Mouse (Mus musculus) right cerebral cortex, postnatal 10 days (tissue): ENCODE results near the gene Sel1l3.

ENCODE experiments used
- DNase-seq, 2 experiments: peaks; one replicate each; pipeline ENCODE4 v3.0.0; 2021; ENCODE audit warnings: low spot score in 2 of 2

Gene Sel1l3

DNA sequence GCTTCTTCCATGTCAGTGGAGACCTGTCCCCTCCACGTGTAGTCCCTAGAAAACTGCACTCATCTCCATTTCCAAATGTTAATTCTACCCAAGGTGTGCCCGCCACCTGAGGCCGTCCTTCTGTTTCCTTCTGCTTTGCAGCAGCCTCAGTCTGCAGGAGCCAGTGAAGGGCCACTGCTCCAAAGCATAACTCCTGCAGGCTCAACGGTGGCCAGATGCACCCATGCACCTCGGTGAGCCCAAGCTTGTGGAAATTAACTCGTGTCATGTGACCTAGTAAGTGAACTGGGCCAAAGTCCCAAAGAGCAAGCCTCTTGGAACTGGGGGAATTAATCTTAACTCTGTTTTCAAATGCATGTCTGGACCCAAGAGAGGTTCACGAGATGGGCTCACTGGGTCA is 40.8 kb downstream of the Sel1l3 start:
- DNase-seq, result no peak

DNA sequence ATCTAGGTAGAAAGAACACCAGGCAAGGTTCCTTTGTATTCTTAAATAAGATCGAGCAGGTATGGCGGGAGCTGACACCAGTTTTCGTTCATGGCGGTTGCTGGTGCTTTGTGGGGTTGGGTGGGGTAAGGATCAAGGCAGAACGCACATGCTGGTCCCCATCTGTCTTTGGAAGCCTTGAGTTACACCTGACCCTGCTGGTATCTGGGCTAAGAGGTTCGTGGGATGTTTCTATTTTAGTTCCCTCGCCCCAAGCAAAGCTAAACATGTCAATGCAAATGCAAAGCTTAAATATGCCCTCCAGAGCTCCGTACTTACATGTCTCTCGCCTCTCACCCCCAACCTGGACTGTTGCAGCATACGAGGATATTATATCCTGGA is 41.5 kb downstream of the Sel1l3 start:
- DNase-seq, result no peak

DNA sequence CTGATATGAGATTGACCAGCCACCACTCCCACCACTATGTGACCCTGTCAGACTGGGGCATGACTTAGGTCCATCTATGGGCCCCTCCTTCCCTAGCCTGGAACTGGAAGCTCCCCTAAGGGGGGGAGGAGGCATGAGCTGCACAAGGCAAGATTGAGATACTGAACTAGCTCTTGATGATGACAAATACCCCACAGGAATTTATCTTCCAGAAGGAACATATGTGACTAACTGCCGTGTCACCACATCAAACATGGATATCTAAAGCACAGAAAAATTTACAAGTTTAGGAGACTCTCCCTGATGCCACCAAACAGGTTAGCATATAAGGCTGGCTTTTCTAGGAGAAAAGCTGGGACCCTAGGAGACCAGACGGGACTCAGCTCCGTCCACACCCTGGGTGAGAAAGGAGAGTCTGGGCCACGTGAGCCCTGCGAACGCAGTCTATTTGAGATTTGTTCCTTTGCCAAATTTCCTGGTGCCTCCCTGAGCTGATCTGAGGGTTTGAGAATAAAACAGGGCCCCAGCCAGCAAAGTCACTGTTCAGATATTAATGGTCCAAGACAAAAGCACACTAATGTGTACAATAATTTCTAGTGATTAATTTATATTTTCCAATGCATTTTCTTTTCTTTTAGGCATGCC is 42.0 kb downstream of the Sel1l3 start:
- DNase-seq, result no peak

DNA sequence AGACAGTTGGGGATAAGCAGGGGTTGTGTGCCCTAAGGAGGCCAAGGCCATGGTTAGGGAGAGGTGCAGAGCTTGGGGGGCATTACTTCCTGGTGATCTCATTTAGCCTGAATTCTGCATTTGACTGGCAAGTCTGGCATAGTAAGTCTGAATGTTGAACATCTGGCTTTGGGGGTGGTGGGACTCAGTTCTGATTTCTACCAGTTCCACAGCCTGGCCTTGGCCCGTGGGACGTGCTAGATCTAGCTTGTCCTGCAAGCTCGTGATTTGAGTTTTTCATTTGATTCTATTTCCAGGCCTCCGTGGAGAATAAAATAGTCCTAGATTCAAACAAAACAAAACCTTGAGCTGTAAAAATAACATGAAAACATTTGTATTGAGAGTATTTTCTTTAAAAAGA is 46.2 kb downstream of the Sel1l3 start:
- DNase-seq, result peak in 1 of 2 experiments; percentile 39

DNA sequence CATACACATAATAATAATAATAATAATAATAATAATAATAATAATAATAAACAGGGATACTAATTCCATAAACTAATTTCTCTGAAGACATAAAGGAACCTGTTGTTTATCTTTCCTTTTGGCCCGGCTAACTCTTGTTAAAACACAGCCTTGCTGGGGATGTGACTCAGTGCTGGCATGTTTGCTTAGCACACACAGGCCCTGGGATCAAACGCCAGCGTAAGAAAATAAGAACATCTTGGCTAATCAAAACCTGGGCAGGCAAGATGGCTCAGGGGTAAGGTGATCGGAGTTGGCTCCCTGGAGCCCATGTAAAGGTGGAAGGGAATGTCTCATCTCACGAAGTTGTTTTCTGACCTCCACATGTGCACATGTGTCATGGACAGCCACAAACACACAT is 48.1 kb downstream of the Sel1l3 start:
- no peak for DNase-seq

DNA sequence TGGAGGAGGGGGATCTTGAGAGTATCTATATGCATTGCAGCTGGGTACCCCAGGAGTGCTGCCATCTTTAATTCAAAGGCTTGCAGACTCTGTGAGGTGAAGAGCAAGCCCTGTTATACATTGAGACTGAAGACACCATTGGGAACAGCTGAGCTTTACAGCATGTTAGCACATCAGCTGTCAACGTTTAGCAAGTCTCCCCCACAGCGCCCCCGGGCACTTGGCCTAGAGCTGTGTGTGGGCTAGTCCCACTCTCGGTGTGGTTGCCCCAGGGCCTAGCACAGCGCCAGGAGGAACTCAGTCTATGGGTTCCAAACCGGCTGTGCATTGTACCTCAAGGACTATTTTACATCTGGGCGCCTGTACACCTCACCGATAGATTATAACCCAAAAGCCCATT is 51.3 kb downstream of the Sel1l3 start:
- DNase-seq, result peak; percentile 58 to 68

DNA sequence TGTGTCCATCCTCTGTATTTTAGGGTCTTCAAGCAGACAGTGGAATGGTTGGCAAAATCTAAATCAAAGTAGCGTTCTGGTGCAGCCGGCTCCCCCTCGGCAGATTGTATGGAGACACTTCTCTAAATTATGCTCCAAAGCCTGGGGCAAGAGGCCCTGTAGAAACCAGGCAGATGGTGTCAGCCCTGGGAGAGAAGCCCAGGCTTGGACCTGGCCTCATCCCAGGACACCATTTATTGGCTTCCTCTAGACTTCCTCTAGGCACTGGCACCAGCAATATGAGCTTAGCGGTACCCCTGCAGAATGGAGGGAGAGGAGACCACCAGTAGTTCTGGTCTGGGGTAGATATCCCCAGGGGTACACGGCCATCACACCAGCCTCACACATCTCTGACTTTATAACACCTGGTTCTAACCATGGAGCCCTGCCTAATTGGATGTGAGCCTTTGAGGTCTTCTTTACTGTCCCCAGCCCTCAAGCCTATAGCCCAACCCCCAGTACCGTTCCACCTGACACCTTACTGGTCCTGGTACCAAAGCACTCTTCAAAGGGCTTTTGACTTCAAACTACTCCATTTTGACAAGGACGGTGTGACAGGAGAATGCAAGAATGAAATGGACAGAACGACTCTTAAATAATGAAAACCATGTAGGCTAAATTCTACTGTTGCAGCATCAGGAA is 52.1 kb downstream of the Sel1l3 start:
- peak; percentile 68 for DNase-seq

DNA sequence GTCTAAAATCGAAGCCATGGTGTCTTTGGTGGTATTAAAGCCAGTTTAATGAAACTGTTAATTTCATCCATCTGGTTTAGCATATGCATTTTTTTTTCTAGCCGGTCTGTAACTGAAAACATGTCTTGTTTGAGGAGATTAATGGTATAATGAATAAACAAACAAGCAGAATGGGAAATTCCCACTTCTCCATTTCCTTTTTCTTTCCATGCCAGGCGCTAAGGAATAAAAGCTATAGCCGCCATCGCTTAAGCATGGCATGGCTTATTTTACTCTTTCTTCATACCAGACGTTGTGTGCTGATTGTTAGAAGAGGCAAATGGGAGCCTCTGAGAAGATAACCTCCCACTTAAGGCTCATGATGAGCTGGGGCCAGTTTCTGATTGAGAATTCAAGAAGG is 53.5 kb downstream of the Sel1l3 start:
- DNase-seq, result no peak

DNA sequence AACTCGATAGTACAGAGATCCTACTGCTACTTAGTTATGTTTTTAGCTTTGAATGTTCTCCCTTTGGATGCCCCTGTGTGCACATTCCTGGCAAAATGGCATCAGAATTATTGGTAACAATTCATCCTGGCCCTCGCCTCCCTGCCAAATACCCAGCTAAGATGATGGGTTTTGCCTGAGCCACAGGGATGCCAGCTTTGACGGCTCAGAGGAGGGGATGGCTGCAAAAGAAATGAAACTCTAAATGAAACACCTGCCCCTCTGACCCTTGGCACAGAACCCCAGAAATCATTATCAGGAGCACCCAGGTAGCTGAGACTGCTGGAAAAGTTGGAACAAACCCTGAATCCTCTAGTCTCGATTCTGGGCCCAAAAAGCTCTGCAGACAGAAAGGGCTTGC is 54.1 kb downstream of the Sel1l3 start:
- DNase-seq, result no peak

DNA sequence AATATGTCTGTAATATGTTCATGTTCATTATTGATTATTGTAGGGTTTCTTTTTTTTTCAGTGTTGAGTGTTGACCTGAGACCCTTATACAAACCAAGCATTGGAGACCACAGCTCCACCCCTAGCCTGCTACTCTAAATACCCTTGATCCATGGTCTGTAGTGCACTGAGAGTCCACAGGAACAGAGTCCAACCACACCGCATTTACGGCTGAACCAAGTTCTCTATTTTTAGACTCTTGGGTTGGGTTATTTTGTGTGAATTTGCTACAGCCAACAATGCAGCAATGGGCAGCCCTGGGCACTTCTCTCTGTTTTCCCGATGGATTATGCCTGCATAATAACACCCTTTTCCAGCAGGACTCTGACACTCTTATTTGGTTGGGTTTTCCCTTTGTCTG is 54.6 kb downstream of the Sel1l3 start:
- no peak for DNase-seq

DNA sequence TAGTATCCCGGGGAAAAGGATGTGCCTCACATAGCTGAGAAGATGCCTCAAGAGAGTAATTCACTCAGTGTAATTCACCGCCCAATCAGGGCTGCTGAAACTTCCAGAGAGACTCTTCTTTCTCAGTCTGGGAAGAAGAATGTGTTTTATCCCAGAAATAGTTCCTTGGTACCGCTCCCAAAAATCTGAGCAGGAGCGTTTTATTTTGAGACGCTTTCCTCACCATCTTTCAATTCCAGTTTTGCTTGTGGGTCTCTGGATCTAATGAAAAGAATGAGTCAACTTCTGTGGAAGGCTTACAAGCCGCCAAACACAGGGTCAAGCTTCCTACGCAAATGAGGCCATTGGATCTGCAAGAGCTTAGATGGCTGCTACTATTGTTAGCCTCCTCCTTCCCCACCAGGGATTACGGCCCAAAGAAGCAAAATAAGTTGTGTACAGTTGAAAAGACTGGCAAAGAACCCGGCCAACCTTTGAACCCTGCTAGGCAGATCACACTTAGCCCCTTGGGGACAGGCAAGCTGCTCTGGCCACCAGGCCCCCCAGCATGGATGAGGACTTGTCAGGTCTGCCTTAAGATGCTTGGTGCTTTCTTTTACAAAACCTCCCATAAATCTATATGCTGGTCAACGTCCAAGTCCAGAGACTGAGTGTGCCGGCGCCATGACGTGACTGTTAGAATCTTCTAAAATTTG is 57.6 kb downstream of the Sel1l3 start:
- peak; percentile 70 to 83 for DNase-seq

DNA sequence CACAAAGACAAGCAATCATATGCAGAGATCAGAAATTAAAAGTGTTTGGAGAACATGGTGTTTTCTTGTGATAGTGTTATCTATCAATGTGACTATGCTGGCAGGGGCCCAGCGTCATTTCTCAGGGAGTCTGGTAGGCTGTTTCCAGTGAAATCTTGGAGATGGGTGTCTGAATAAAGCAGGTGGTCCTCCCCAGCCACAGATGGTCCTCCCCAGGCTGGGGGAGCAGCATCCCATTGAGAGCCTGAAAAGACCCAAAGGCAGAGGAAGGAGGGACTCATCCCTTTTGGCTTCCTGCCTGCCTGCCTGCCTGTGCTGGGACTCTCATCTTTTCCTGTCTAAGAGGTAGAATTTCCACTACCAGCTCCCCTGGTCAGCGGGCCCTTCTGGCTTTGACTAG is 59.2 kb downstream of the Sel1l3 start:
- DNase-seq, result peak; percentile 85 to 89

DNA sequence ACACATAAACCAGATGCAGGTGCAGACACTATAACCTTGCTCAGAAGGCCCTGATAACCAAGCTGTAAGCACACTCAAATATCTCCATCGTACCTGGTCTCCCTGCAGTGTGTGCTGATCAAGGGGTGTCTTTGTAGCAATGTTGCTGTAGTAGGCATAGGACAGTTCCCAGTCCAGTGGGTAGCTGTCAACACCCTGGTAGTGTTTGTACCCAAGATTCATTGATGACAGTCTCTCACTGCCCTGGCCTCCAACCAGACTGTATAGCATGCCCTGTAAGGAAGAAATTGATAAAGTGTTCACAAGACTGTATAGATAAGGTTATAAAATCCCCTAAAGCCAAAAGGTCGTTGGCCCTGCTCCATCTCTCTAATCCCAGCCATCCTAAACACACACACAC is 59.6 kb downstream of the Sel1l3 start:
- DNase-seq, result no peak

DNA sequence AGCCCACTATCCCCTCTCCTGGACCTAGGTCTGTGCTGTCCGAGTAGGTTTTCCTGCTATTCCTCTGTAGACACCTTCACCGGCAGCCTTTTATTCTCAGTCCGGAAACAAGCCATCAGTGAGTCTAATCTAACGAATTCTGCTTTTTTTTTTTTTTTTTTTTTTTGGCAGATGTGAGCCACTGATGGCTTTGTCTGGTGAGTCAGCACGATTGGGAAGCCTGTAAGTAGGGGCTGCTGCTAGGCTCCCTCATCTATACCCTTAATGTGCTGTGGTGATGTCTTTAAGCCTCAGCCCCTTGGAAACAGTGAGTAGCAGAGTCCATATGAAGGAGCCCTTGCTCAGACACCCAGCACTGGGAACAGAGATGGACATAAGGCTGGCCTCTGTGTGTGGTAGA is 60.6 kb downstream of the Sel1l3 start:
- DNase-seq, result peak in 1 of 2 experiments; percentile 35

DNA sequence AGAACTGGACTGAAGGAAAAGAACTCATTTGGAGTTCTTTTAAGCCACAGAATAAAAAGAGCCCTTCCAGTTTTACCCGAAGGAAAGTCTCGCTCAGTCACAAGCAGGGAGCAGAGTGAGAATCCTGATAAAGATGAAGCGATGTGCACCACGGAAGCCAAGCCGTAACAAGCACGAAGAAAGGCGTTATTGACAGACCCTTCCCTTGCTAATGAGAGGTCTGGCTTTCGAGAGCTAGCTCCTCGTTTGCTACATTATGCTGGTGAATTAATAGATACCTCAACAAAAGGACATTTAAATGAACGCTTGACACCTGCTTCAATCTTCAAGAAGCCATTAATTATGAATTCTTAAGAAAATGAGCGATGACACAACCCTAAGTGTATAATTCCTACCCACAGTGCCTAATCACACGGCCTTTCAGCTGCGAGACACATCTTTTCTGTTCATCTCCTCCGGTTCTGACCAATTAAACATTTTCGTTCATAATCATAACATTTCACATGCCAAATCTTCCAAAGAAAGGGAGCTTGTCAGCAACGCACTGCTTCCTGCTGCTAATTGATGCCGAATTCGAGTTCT is 62.3 kb downstream of the Sel1l3 start:
- DNase-seq, result no peak

DNA sequence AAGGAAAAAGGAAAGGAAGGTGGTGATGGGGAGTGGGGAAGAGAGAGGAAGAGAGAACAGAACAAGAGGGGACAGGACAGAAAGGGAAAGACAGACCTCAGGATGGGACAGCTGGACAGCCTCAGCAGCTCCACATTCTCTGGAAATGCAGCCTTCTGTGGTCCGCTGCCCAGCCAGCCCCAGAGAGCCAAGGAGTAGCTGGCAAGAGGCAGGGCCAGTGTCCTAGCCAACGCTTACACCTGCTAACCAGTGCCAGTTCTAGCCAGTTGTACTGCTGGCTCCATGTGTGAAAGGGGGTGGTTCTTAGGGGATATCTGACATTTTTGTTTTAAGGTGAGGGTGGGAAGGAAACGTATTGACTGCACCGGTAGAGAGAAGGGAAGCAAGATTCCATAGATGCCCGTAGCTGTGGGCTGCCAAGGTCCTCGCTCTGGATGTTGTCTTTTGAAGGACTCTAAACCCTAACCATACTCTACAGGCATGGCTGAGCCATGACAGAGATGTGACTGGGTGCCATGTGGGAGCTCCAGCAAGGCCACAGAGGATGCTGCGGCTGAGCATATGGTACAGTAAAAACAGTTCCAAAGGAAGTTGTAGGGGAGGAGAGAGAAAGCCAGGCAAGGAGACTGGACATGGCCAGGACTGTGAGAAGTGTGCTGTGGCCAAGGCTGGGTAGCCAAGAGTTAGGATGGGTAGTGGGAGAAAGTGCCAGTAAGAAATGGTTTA is 64.6 kb downstream of the Sel1l3 start:
- DNase-seq, result no peak

DNA sequence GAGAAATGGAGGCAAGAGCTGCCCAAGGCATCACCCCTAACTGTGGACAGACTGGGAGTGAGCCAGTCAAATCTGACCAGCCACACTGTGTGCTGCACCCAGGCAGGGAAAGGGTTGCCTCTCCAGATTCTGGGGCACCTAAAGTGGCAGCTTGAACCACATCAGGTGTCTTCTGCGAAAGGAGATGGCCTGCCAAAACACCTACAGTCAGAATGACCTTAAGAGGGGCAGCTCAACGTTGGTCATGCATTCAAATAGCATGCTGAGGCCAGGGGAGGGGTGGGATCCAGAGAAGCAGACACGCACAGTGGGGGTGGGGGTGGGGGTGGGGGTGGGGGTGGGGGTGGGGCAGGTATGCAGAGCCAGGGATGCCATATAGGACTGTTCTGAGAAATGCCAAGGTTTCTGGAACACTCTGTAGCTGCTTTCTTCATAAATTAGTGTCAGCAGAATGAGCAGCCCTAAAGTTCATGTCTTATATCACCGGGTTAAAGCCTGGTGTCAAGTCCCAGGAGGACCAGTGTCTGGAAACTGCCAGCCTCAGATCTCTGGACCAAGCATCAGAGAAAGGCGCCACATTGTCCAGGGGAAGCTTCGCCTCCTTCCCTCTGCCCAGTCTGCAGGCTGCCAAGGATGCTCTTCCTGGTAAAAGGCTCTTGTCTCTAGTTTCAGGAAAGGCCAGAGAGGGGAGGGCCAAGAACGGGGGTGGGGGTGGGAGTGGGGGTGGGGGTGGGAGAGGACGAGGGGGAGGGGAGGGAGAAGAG is 65.4 kb downstream of the Sel1l3 start:
- no peak for DNase-seq

DNA sequence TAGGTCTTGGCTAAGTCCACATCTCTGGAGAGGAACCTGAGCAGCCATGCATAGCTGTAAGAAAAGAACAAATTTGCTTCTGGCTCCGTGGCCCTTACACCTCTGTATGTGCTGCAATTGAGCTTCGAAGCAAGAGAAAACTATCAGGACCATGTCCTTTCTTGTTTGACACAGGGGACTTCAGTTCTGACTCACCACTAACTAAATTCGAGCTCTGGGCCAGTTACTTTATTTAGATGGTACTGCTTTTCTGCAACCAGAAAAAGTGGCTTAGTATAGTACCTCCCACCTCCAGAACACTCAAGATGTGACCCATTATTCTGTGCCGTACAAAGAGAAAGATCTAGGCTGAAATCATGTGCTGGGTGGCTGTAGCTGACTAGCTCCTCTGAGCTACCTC is 66.3 kb downstream of the Sel1l3 start:
- DNase-seq, result no peak

DNA sequence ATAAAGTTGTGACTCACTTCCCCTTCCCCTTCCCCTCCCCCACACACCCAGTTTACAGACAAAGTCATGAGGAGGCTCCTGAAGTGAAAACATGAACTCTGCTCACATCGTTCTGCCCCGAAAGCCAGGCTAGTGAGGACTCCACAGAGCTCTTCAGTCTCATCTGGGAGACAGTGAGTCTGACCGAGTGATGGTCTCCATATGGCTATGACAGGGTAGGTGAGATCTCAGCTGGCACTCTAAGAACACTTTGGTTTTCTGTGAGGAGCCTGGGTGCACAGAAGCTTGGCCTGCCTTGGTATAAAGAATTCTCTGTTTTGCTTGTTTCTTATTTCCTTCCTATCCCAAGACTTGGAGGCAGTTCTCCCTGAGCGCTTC is 67.1 kb downstream of the Sel1l3 start:
- DNase-seq, result no peak

DNA sequence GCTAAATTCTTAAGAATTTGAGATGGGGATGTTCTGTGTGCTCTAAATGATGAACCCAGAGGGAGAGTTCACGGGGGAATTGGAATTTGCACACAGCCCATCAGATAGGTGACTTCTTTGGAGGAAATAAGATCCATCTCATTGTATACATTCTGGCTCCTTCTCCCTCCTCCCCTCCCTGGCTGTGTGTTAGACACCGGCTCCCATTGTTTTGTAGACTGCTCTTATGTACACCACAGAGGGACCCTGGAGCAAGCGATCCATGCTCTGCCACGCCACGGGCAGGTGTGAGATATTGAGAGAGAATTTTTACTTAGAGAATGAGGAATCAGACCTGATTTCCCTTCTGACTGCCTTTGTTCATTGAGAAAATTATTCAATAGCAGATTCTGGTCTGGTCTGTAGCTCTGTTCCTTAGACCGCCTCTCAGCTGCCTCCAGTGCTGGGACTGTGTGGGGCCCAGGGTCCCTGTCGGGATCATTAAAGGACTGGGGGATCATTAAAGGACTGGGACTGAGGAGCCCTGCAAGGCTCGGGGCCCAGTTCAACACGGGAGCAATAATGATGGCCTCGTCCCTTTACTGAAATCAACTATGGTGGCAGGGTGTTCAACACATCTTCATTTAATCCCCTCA is 67.6 kb downstream of the Sel1l3 start:
- DNase-seq, result no peak

DNA sequence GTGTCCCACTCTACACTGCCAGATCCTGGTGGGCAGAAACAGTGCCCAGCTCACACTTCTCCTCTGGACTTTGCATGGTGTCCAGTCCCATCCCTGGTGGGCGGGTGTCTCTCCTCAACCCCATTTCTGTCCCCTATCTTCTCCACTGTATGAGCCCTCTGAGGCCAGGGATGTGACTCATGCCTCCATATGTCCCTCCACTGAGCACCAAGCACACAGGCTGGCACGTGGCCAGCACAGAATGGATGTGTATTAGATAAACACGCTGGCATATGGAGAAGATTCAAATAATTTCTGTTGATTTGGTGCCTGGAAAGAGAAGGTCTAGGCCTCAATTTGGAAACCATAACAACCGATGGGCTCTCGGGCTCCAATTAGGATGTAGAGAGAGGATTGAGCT is 71.1 kb downstream of the Sel1l3 start:
- no peak for DNase-seq
